Mouse (Mus musculus) ES-Bruce4 (cell line): Measurements from ENCODE around the gene Chrna9.

ENCODE experiments used
- CTCF ChIP-seq: IDR thresholded peaks from one replicate; pipeline ENCODE4 v1.8.1; 2011; ENCODE audit warnings: low read depth, low read length
- EP300 ChIP-seq: IDR thresholded peaks from 2 replicates; pipeline ENCODE4 v1.6.1; 2011; ENCODE audit warnings: low read depth, low read length; ENCODE audit not compliant: insufficient read depth
- POLR2A ChIP-seq: IDR thresholded peaks from one replicate; pipeline ENCODE4 v1.8.1; 2011; ENCODE audit warnings: low read length; ENCODE audit not compliant: insufficient read depth

GRCm38 (mm10) chr5:65937998-65938715 lies 3.4 kb downstream of the Chrna9 start:
- TF ChIP-seq POLR2A (no peak), CTCF (peak; percentile 95), EP300 (no peak)
